Mouse (Mus musculus): ENCODE measurements around the gene AC140267.1. TPM values are rescaled to one million over a fixed set of nuclear protein-coding genes. Genes with fewer than 3 reads are reported as not detected.

Gene AC140267.1
- polyA plus RNA-seq (2014; fragmentation: Nextera tagmentation; extraction: Ambion mirVana) = not detected in 2 replicates

DNA sequence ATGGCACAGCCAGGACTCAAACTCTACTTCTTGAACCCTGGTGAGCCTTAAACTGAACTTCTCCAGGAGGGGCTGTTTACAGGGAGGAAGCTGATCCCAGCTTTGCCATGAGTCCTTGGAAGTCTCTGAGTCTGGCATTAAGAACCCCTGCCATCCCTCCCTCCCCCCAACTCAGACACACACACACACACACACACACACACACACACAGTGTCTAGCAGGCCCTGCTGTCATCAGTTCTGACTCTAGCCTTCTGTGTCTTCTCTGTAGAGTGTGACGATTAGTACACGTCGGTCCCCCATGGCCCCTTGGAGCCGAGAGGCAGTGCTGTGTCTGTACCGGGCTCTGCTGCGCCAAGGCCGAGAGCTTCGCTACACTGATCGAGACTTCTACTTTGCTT, at the start of gene AC140267.1:
TSS of gene AC140267.1 (plus strand) at position 301 of the 400 bp plus-strand sequence.
- H3K4me1 ChIP-seq (ENCODE audit: control insufficient read depth, insufficient read depth, low read length) = peaks cover 3% of the 10 kb centered on the region
- WGBS = 94% methylated on average over 9 of the region's 9 CpGs
- H3K4me2 ChIP-seq (ENCODE audit: low read depth, low read length) = peak within 1 kb of the TSS; percentile 76
- peak within 1 kb of the TSS; percentile 89 for H3K9ac ChIP-seq (ENCODE audit: low read depth, low read length)
- no peaks in the 10 kb centered on the region for H3K9me3 ChIP-seq (ENCODE audit: control insufficient read depth, low read length)
- H3K4me3 ChIP-seq (ENCODE audit: low read depth, low read length) = peak within 1 kb of the TSS; percentile 96
- no peak for ATAC-seq (ENCODE audit: low read depth)
- H3K27ac ChIP-seq (replicated peaks; ENCODE audit: low read depth, low read length) = no peak within 1 kb of the TSS
- no peak for DNase-seq (ENCODE audit: low spot score)
- H3K36me3 ChIP-seq (ENCODE audit: control insufficient read depth, insufficient read depth, low read length) = peaks cover 41% of the 10 kb centered on the region
- no peaks in the 10 kb centered on the region for H3K27me3 ChIP-seq (replicated peaks; ENCODE audit: control insufficient read depth, insufficient read depth, low read length)

DNA sequence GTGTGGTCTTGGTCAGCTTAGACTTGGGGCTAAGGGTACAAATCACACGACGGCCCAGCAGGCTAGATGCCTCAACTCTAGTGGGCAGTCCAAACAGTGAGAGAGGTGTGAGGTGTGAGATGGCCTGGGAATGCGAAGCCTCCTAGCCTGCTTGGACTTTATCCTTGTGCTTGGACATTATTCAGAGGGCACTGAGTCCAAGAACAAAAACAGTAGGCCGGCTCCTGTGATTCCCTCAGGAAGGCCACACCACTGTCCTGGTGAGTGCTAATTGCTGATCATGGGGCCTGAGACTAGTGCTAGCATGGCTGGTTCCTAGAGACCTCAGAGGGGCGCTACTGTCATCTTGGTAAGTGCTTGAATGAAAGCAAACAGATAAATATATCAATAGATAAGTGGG, 46.7 kb upstream of the AC140267.1 start:
- H3K36me3 ChIP-seq (ENCODE audit: control insufficient read depth, insufficient read depth, low read length) = no peaks in the 10 kb centered on the region
- H3K4me1 ChIP-seq (ENCODE audit: control insufficient read depth, insufficient read depth, low read length) = no peaks in the 10 kb centered on the region
- no peaks in the 10 kb centered on the region for H3K27me3 ChIP-seq (replicated peaks; ENCODE audit: control insufficient read depth, insufficient read depth, low read length)
- no peak overlapping the region for H3K9ac ChIP-seq (ENCODE audit: low read depth, low read length)
- H3K9me3 ChIP-seq (ENCODE audit: control insufficient read depth, low read length) = no peaks in the 10 kb centered on the region
- DNase-seq (ENCODE audit: low spot score) (no peak), ATAC-seq (ENCODE audit: low read depth) (no peak)
- H3K27ac ChIP-seq (replicated peaks; ENCODE audit: low read depth, low read length) = no peak overlapping the region
- H3K4me2 ChIP-seq (ENCODE audit: low read depth, low read length) = no peak overlapping the region
- 81% methylated on average over 5 of the region's 5 CpGs for WGBS
- no peak overlapping the region for H3K4me3 ChIP-seq (ENCODE audit: low read depth, low read length)

DNA sequence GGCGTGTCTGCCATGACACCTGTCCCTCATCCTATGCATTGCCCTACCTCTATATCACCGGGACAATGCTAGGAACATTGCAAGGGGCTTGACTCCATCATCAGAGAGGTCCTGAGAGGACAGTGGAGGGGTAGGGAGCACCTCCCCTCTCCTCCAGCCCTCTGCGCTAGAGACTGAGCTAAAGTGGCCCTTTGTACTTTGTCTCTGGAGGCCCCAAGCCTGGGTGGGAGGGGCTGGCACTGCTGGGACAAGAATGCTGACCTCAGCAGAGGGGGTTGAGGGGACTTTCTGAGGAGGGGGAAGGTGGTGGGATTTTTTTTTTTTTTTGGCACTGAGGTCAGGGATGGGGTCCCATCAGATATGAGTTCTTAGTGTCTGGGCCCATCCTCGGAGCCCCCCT, 45.6 kb upstream of the AC140267.1 start:
- no peak overlapping the region for H3K4me2 ChIP-seq (ENCODE audit: low read depth, low read length)
- H3K36me3 ChIP-seq (ENCODE audit: control insufficient read depth, insufficient read depth, low read length) = no peaks in the 10 kb centered on the region
- no peak for DNase-seq (ENCODE audit: low spot score)
- H3K9ac ChIP-seq (ENCODE audit: low read depth, low read length) = no peak overlapping the region
- no peaks in the 10 kb centered on the region for H3K9me3 ChIP-seq (ENCODE audit: control insufficient read depth, low read length)
- no peak overlapping the region for H3K4me3 ChIP-seq (ENCODE audit: low read depth, low read length)
- 75% methylated on average over 4 of the region's 4 CpGs for WGBS
- no peaks in the 10 kb centered on the region for H3K4me1 ChIP-seq (ENCODE audit: control insufficient read depth, insufficient read depth, low read length)
- ATAC-seq (ENCODE audit: low read depth) = no peak
- no peaks in the 10 kb centered on the region for H3K27me3 ChIP-seq (replicated peaks; ENCODE audit: control insufficient read depth, insufficient read depth, low read length)
- no peak overlapping the region for H3K27ac ChIP-seq (replicated peaks; ENCODE audit: low read depth, low read length)

DNA sequence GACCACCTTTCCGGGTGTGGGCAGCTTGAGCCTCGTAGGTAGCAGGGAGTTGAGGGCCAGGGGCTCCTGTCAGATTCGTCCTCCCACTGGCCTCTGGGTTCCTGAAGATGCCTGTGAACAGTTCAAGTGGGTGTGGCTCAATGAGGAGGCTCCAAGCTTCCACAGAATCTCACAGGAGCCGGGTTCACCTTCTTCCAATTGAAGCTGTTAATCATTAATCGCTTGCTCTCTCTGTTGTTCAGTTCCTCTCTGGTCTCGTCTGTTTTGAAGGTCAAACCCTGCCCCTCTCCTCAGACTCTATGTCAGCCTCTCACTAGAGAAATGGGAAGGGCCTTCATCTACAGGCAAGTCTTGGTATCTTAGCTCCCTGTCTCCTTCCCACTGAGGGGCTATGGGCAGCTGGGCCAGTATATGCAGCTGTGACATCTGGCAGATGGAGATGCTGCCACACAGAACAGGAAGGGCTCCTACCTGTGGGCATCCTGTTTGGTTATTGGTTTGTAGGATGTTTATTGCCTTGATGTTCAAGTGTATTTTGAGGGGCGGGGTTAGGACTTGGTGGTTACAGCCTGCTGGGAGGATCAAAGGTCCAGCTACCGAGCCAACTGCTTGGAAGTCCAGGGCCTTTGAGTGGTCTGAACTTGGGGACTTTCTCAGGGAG, 43.9 kb upstream of the AC140267.1 start:
- no peak for ATAC-seq (ENCODE audit: low read depth)
- no peak overlapping the region for H3K27ac ChIP-seq (replicated peaks; ENCODE audit: low read depth, low read length)
- no peaks in the 10 kb centered on the region for H3K4me1 ChIP-seq (ENCODE audit: control insufficient read depth, insufficient read depth, low read length)
- no peaks in the 10 kb centered on the region for H3K9me3 ChIP-seq (ENCODE audit: control insufficient read depth, low read length)
- no peaks in the 10 kb centered on the region for H3K36me3 ChIP-seq (ENCODE audit: control insufficient read depth, insufficient read depth, low read length)
- 74% methylated on average over 8 of the region's 8 CpGs for WGBS
- no peak for DNase-seq (ENCODE audit: low spot score)
- no peak overlapping the region for H3K4me2 ChIP-seq (ENCODE audit: low read depth, low read length)
- H3K4me3 ChIP-seq (ENCODE audit: low read depth, low read length) = no peak overlapping the region
- H3K27me3 ChIP-seq (replicated peaks; ENCODE audit: control insufficient read depth, insufficient read depth, low read length) = no peaks in the 10 kb centered on the region
- no peak overlapping the region for H3K9ac ChIP-seq (ENCODE audit: low read depth, low read length)

DNA sequence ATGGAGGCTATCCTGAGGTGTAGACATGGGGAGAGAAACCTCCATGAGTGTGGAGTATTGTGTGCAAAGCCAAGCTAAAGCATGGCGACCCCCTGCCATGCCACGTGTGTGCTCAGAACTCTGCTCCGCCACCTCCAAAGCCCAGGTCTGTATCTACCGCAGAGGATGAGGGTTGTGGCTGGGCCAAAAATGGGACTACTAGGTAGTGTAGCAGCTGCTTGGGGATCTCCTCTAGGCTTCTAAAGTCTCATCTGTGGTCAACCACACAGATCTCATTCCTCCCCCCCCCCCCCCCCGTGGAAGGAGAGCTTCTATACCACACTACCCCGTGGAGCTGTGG, 43.4 kb upstream of the AC140267.1 start:
- H3K9ac ChIP-seq (ENCODE audit: low read depth, low read length) = no peak overlapping the region
- DNase-seq (ENCODE audit: low spot score) = no peak
- H3K27ac ChIP-seq (replicated peaks; ENCODE audit: low read depth, low read length) = no peak overlapping the region
- H3K4me1 ChIP-seq (ENCODE audit: control insufficient read depth, insufficient read depth, low read length) = no peaks in the 10 kb centered on the region
- ATAC-seq (ENCODE audit: low read depth) = no peak
- no peaks in the 10 kb centered on the region for H3K36me3 ChIP-seq (ENCODE audit: control insufficient read depth, insufficient read depth, low read length)
- H3K4me2 ChIP-seq (ENCODE audit: low read depth, low read length) = no peak overlapping the region
- no peaks in the 10 kb centered on the region for H3K9me3 ChIP-seq (ENCODE audit: control insufficient read depth, low read length)
- H3K4me3 ChIP-seq (ENCODE audit: low read depth, low read length) = no peak overlapping the region
- H3K27me3 ChIP-seq (replicated peaks; ENCODE audit: control insufficient read depth, insufficient read depth, low read length) = no peaks in the 10 kb centered on the region
- 98% methylated on average over 5 of the region's 6 CpGs for WGBS

DNA sequence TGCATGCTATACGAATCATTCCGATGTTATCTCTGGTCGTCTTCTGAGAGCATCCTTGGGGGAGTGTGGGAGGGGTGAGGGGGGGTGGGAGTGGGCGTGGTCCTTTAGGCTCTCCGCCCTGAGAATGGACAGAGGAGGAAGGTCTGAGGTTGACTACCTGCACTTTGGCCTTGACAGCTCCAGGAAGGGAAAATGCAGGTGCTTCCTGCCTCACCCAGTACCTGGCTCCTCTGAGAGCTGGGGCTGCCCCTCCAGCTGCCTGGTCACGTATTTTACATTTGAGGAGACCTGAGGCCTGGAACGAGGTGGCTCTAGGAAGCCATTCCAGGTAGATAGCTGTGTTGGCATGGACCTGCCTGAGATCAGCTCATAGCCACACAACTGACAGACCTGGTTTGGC, 42.8 kb upstream of the AC140267.1 start:
- ATAC-seq (ENCODE audit: low read depth) (no peak), DNase-seq (ENCODE audit: low spot score) (no peak)
- no peaks in the 10 kb centered on the region for H3K9me3 ChIP-seq (ENCODE audit: control insufficient read depth, low read length)
- no peaks in the 10 kb centered on the region for H3K36me3 ChIP-seq (ENCODE audit: control insufficient read depth, insufficient read depth, low read length)
- 80% methylated on average over 7 of the region's 7 CpGs for WGBS
- H3K27ac ChIP-seq (replicated peaks; ENCODE audit: low read depth, low read length) = no peak overlapping the region
- no peak overlapping the region for H3K9ac ChIP-seq (ENCODE audit: low read depth, low read length)
- no peaks in the 10 kb centered on the region for H3K4me1 ChIP-seq (ENCODE audit: control insufficient read depth, insufficient read depth, low read length)
- no peaks in the 10 kb centered on the region for H3K27me3 ChIP-seq (replicated peaks; ENCODE audit: control insufficient read depth, insufficient read depth, low read length)
- no peak overlapping the region for H3K4me3 ChIP-seq (ENCODE audit: low read depth, low read length)
- no peak overlapping the region for H3K4me2 ChIP-seq (ENCODE audit: low read depth, low read length)

DNA sequence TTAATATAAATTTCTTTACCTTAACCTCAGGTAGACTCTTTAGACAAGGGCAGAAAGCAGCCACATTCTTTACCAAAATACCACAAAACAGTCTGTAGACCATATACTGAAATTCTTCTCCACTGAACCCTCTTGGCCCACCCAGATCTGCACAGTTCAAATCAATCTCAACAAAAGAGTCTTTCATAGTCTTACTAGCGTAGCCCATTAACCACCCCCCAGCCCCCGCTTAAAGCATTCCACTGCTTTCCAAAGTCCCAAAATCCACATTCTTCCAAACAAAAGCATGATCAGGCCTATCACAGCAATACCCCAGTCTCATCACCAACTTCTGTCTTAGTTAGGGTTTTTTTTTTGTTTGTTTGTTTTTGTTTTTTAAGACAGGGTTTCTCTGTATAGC, 36.1 kb upstream of the AC140267.1 start:
- Histone ChIP-seq H3K27me3 (replicated peaks; ENCODE audit: control insufficient read depth, insufficient read depth, low read length) (no peaks in the 10 kb centered on the region), H3K36me3 (ENCODE audit: control insufficient read depth, insufficient read depth, low read length) (no peaks in the 10 kb centered on the region), H3K9ac (ENCODE audit: low read depth, low read length) (no peak overlapping the region), H3K4me1 (ENCODE audit: control insufficient read depth, insufficient read depth, low read length) (no peaks in the 10 kb centered on the region; the same call in 1 of the 2 replicates), H3K27ac (replicated peaks; ENCODE audit: low read depth, low read length) (no peak overlapping the region), H3K9me3 (ENCODE audit: control insufficient read depth, low read length) (no peaks in the 10 kb centered on the region), H3K4me2 (ENCODE audit: low read depth, low read length) (no peak overlapping the region), H3K4me3 (ENCODE audit: low read depth, low read length) (no peak overlapping the region)
- ATAC-seq (ENCODE audit: low read depth) (no peak), DNase-seq (ENCODE audit: low spot score) (no peak)
- 73% methylated on average over 2 of the region's 2 CpGs for WGBS

DNA sequence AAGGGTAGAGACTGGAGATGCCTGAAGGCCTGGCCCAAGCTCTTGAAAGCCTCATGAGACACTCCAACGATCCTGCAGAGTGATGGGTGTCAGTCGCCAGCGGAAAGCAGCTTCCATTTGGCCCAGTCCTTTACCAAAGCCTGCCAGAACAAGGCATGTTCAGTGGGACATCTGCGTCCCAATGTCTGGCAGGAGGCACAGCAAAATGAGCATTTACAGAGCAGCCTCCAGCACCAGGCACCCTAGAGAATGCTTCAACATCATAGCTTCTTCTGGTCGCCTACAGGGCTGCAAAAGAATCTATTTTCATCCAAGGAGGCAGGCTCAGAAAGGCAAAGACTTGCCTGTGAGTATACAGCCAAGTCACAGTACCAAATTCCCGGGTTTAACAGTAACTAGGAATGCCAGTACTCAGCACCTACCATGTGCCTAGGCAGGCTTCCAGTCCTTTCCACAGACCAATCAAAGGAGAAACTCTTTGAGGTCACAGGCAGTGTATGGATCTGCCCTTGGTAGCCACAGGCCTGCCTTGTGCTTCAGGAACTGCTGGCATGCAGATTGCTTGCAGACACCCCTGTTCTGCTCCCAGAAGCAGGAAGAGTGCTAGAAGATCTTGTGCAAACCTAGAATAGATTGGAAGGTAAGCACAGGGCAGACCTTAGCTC, 33.4 kb upstream of the AC140267.1 start:
- ATAC-seq (ENCODE audit: low read depth) (no peak), DNase-seq (ENCODE audit: low spot score) (no peak)
- H3K9ac ChIP-seq (ENCODE audit: low read depth, low read length) = no peak overlapping the region
- no peaks in the 10 kb centered on the region; the same call in 1 of the 2 replicates for H3K4me1 ChIP-seq (ENCODE audit: control insufficient read depth, insufficient read depth, low read length)
- H3K9me3 ChIP-seq (ENCODE audit: control insufficient read depth, low read length) = no peaks in the 10 kb centered on the region
- H3K36me3 ChIP-seq (ENCODE audit: control insufficient read depth, insufficient read depth, low read length) = no peaks in the 10 kb centered on the region
- H3K27ac ChIP-seq (replicated peaks; ENCODE audit: low read depth, low read length) = no peak overlapping the region
- 85% methylated on average over 6 of the region's 6 CpGs for WGBS
- no peak overlapping the region for H3K4me2 ChIP-seq (ENCODE audit: low read depth, low read length)
- no peaks in the 10 kb centered on the region for H3K27me3 ChIP-seq (replicated peaks; ENCODE audit: control insufficient read depth, insufficient read depth, low read length)
- H3K4me3 ChIP-seq (ENCODE audit: low read depth, low read length) = no peak overlapping the region

DNA sequence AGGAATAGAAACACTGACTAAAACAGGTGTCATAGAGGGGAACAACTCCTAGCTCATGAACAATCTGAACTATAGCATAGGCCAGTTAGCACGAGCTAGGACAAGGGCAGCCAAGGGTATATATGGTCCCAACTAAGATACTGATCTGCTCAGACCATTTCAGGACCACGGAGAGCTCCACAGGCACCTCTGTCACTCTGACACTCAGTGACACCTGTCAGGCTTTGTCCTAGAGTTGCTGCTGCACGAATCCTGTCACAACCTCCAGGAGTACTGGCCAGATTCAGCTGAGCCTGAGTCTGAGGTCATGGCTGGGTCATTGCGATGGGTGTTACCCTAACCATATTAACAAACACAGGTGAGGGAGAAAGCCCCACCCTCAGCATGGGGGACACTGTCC, 32.2 kb upstream of the AC140267.1 start:
- H3K9ac ChIP-seq (ENCODE audit: low read depth, low read length) = no peak overlapping the region
- 40% methylated on average over 4 of the region's 4 CpGs for WGBS
- no peak overlapping the region for H3K4me2 ChIP-seq (ENCODE audit: low read depth, low read length)
- no peaks in the 10 kb centered on the region for H3K9me3 ChIP-seq (ENCODE audit: control insufficient read depth, low read length)
- H3K27me3 ChIP-seq (replicated peaks; ENCODE audit: control insufficient read depth, insufficient read depth, low read length) = no peaks in the 10 kb centered on the region
- H3K36me3 ChIP-seq (ENCODE audit: control insufficient read depth, insufficient read depth, low read length) = no peaks in the 10 kb centered on the region
- ATAC-seq (ENCODE audit: low read depth) = no peak
- H3K27ac ChIP-seq (replicated peaks; ENCODE audit: low read depth, low read length) = no peak overlapping the region
- no peaks in the 10 kb centered on the region; the same call in 1 of the 2 replicates for H3K4me1 ChIP-seq (ENCODE audit: control insufficient read depth, insufficient read depth, low read length)
- H3K4me3 ChIP-seq (ENCODE audit: low read depth, low read length) = no peak overlapping the region
- peak; percentile 45 for DNase-seq (ENCODE audit: low spot score)
